Mouse (Mus musculus): Measurements from ENCODE around the gene Sec31b. TPM values are rescaled to one million over a fixed set of nuclear protein-coding genes. Genes with fewer than 3 reads are reported as not detected.

The Sec31b gene
- polyA plus RNA-seq, 1 experiment from 2014 or later, result 0.36 TPM

- Histone ChIP-seq H3K9ac (replicated peaks; ENCODE audit: low read depth, low read length) (no peak overlapping the region), H3K36me3 (ENCODE audit: control insufficient read depth, insufficient read depth, low read length) (no peaks in the 10 kb centered on the region), H3K27ac (ENCODE audit: low read length) (no peak overlapping the region), H3K27me3 (ENCODE audit: control insufficient read depth, insufficient read depth, low read length) (peaks cover 29% of the 10 kb centered on the region; the same call in 1 of the 2 replicates), H3K4me1 (ENCODE audit: control insufficient read depth, insufficient read depth, low read length) (peaks cover 18% of the 10 kb centered on the region; the same call in 1 of the 2 replicates), H3K4me2 (replicated peaks; ENCODE audit: low read depth, low read length) (peak overlapping the region; percentile 89), H3K9me3 (ENCODE audit: control insufficient read depth, low read depth, low read length) (no peaks in the 10 kb centered on the region), H3K4me3 (ENCODE audit: low read depth, low read length) (peak overlapping the region; percentile 38)
- 0 out of 2 replicates have a peak, but pooled peaks have one; percentile 47 for ATAC-seq (ENCODE audit: insufficient number of reproducible peaks, insufficient read depth, low FRiP score, low read depth)
- 1% methylated on average over 66 of the region's 66 CpGs for WGBS
Measured at GRCm38 (mm10) chr19:44511451-44512231, 34.0 kb downstream of the Sec31b start.

- no peaks in the 10 kb centered on the region for H3K9me3 ChIP-seq (ENCODE audit: control insufficient read depth, low read depth, low read length)
- H3K9ac ChIP-seq (replicated peaks; ENCODE audit: low read depth, low read length), result no peak overlapping the region
- H3K27me3 ChIP-seq (ENCODE audit: control insufficient read depth, insufficient read depth, low read length), result peaks cover 29% of the 10 kb centered on the region; the same call in 1 of the 2 replicates
- 5% methylated on average over 12 of the region's 12 CpGs for WGBS
- ATAC-seq (ENCODE audit: insufficient number of reproducible peaks, insufficient read depth, low FRiP score, low read depth), result no peak
- peaks cover 18% of the 10 kb centered on the region; the same call in 1 of the 2 replicates for H3K4me1 ChIP-seq (ENCODE audit: control insufficient read depth, insufficient read depth, low read length)
- H3K36me3 ChIP-seq (ENCODE audit: control insufficient read depth, insufficient read depth, low read length), result no peaks in the 10 kb centered on the region
- peak overlapping the region; percentile 89; the same call in 1 of the 2 replicates for H3K4me2 ChIP-seq (replicated peaks; ENCODE audit: low read depth, low read length)
- no peak overlapping the region for H3K4me3 ChIP-seq (ENCODE audit: low read depth, low read length)
- H3K27ac ChIP-seq (ENCODE audit: low read length), result no peak overlapping the region
Measured at GRCm38 (mm10) chr19:44510534-44511175, 35.0 kb downstream of the Sec31b start.

GRCm38 (mm10) chr19:44502741-44503140, 42.9 kb downstream of the Sec31b start:
- no peaks in the 10 kb centered on the region for H3K36me3 ChIP-seq (ENCODE audit: control insufficient read depth, insufficient read depth, low read length)
- no peaks in the 10 kb centered on the region for H3K4me1 ChIP-seq (ENCODE audit: control insufficient read depth, insufficient read depth, low read length)
- H3K9ac ChIP-seq (replicated peaks; ENCODE audit: low read depth, low read length), result no peak overlapping the region
- no peaks in the 10 kb centered on the region for H3K9me3 ChIP-seq (ENCODE audit: control insufficient read depth, low read depth, low read length)
- no peak overlapping the region for H3K27ac ChIP-seq (ENCODE audit: low read length)
- no peak overlapping the region for H3K4me3 ChIP-seq (ENCODE audit: low read depth, low read length)
- WGBS, result 74% methylated on average over 4 of the region's 4 CpGs
- H3K27me3 ChIP-seq (ENCODE audit: control insufficient read depth, insufficient read depth, low read length), result no peaks in the 10 kb centered on the region
- no peak for ATAC-seq (ENCODE audit: insufficient number of reproducible peaks, insufficient read depth, low FRiP score, low read depth)
- H3K4me2 ChIP-seq (replicated peaks; ENCODE audit: low read depth, low read length), result no peak overlapping the region

GRCm38 (mm10) chr19:44501925-44502324, 43.7 kb downstream of the Sec31b start:
- Histone ChIP-seq H3K4me2 (replicated peaks; ENCODE audit: low read depth, low read length) (no peak overlapping the region), H3K9ac (replicated peaks; ENCODE audit: low read depth, low read length) (no peak overlapping the region), H3K36me3 (ENCODE audit: control insufficient read depth, insufficient read depth, low read length) (no peaks in the 10 kb centered on the region), H3K4me1 (ENCODE audit: control insufficient read depth, insufficient read depth, low read length) (no peaks in the 10 kb centered on the region), H3K27ac (ENCODE audit: low read length) (no peak overlapping the region), H3K4me3 (ENCODE audit: low read depth, low read length) (no peak overlapping the region), H3K9me3 (ENCODE audit: control insufficient read depth, low read depth, low read length) (no peaks in the 10 kb centered on the region), H3K27me3 (ENCODE audit: control insufficient read depth, insufficient read depth, low read length) (no peaks in the 10 kb centered on the region)
- no peak for ATAC-seq (ENCODE audit: insufficient number of reproducible peaks, insufficient read depth, low FRiP score, low read depth)
- 58% methylated on average over 6 of the region's 6 CpGs for WGBS

GRCm38 (mm10) chr19:44500240-44500639, 45.4 kb downstream of the Sec31b start:
- H3K4me2 ChIP-seq (replicated peaks; ENCODE audit: low read depth, low read length), result no peak overlapping the region
- H3K36me3 ChIP-seq (ENCODE audit: control insufficient read depth, insufficient read depth, low read length), result no peaks in the 10 kb centered on the region
- no peaks in the 10 kb centered on the region for H3K9me3 ChIP-seq (ENCODE audit: control insufficient read depth, low read depth, low read length)
- no peaks in the 10 kb centered on the region for H3K27me3 ChIP-seq (ENCODE audit: control insufficient read depth, insufficient read depth, low read length)
- H3K4me3 ChIP-seq (ENCODE audit: low read depth, low read length), result no peak overlapping the region
- H3K4me1 ChIP-seq (ENCODE audit: control insufficient read depth, insufficient read depth, low read length), result no peaks in the 10 kb centered on the region
- H3K27ac ChIP-seq (ENCODE audit: low read length), result no peak overlapping the region
- no peak for ATAC-seq (ENCODE audit: insufficient number of reproducible peaks, insufficient read depth, low FRiP score, low read depth)
- WGBS, result 35% methylated on average over 5 of the region's 5 CpGs
- H3K9ac ChIP-seq (replicated peaks; ENCODE audit: low read depth, low read length), result no peak overlapping the region

GRCm38 (mm10) chr19:44498936-44499335, 46.7 kb downstream of the Sec31b start:
- H3K27me3 ChIP-seq (ENCODE audit: control insufficient read depth, insufficient read depth, low read length), result 0 out of 2 replicates have a peak, but pooled peaks cover 2% of the 10 kb centered on the region
- H3K9me3 ChIP-seq (ENCODE audit: control insufficient read depth, low read depth, low read length), result no peaks in the 10 kb centered on the region
- 60% methylated on average over 6 of the region's 6 CpGs for WGBS
- no peak overlapping the region for H3K4me2 ChIP-seq (replicated peaks; ENCODE audit: low read depth, low read length)
- no peaks in the 10 kb centered on the region for H3K4me1 ChIP-seq (ENCODE audit: control insufficient read depth, insufficient read depth, low read length)
- ATAC-seq (ENCODE audit: insufficient number of reproducible peaks, insufficient read depth, low FRiP score, low read depth), result no peak
- no peak overlapping the region for H3K27ac ChIP-seq (ENCODE audit: low read length)
- H3K4me3 ChIP-seq (ENCODE audit: low read depth, low read length), result no peak overlapping the region
- no peak overlapping the region for H3K9ac ChIP-seq (replicated peaks; ENCODE audit: low read depth, low read length)
- H3K36me3 ChIP-seq (ENCODE audit: control insufficient read depth, insufficient read depth, low read length), result no peaks in the 10 kb centered on the region

- Histone ChIP-seq H3K9ac (replicated peaks; ENCODE audit: low read depth, low read length) (no peak overlapping the region), H3K27ac (ENCODE audit: low read length) (no peak overlapping the region), H3K4me1 (ENCODE audit: control insufficient read depth, insufficient read depth, low read length) (no peaks in the 10 kb centered on the region), H3K4me3 (ENCODE audit: low read depth, low read length) (no peak overlapping the region), H3K4me2 (replicated peaks; ENCODE audit: low read depth, low read length) (no peak overlapping the region), H3K36me3 (ENCODE audit: control insufficient read depth, insufficient read depth, low read length) (no peaks in the 10 kb centered on the region), H3K9me3 (ENCODE audit: control insufficient read depth, low read depth, low read length) (no peaks in the 10 kb centered on the region), H3K27me3 (ENCODE audit: control insufficient read depth, insufficient read depth, low read length) (0 out of 2 replicates have a peak, but pooled peaks cover 2% of the 10 kb centered on the region)
- ATAC-seq (ENCODE audit: insufficient number of reproducible peaks, insufficient read depth, low FRiP score, low read depth), result no peak
- WGBS, result 68% methylated on average over 10 of the region's 10 CpGs
Measured at GRCm38 (mm10) chr19:44496941-44497340, 48.7 kb downstream of the Sec31b start.

- no peak overlapping the region for H3K9ac ChIP-seq (replicated peaks; ENCODE audit: low read depth, low read length)
- ATAC-seq (ENCODE audit: insufficient number of reproducible peaks, insufficient read depth, low FRiP score, low read depth), result no peak
- H3K4me3 ChIP-seq (ENCODE audit: low read depth, low read length), result no peak overlapping the region
- WGBS, result 57% methylated on average over 8 of the region's 8 CpGs
- no peaks in the 10 kb centered on the region for H3K4me1 ChIP-seq (ENCODE audit: control insufficient read depth, insufficient read depth, low read length)
- H3K9me3 ChIP-seq (ENCODE audit: control insufficient read depth, low read depth, low read length), result no peaks in the 10 kb centered on the region
- no peak overlapping the region for H3K27ac ChIP-seq (ENCODE audit: low read length)
- 0 out of 2 replicates have a peak, but pooled peaks cover 2% of the 10 kb centered on the region for H3K27me3 ChIP-seq (ENCODE audit: control insufficient read depth, insufficient read depth, low read length)
- no peak overlapping the region for H3K4me2 ChIP-seq (replicated peaks; ENCODE audit: low read depth, low read length)
- no peaks in the 10 kb centered on the region for H3K36me3 ChIP-seq (ENCODE audit: control insufficient read depth, insufficient read depth, low read length)
Measured at GRCm38 (mm10) chr19:44496511-44496910, 49.2 kb downstream of the Sec31b start.
